Mouse (Mus musculus): Measurements from ENCODE around the gene Reep3. TPM values are rescaled to one million over a fixed set of nuclear protein-coding genes. Genes with fewer than 3 reads are reported as not detected.
A peak's percentile ranks its signal among the peaks of the same experiment; 100 is the strongest.

Gene Reep3
- polyA plus RNA-seq, 1 experiment = 13.2 TPM

- no peak for TF ChIP-seq POLR2A (IDR thresholded peaks at IDR 0.05; ENCODE audit: control insufficient read depth, extremely low read depth, insufficient read depth, low read length, poor library complexity)
- no peak for TF ChIP-seq CTCF (IDR thresholded peaks at IDR 0.05; ENCODE audit: borderline replicate concordance, control insufficient read depth, extremely low read depth, insufficient read depth, low read length, poor library complexity)
- no peaks in the 10 kb centered on the region for H3K27me3 ChIP-seq (ENCODE audit: control insufficient read depth, insufficient read depth, low read length)
- H3K27ac ChIP-seq (ENCODE audit: control insufficient read depth, insufficient read depth, low read length) = no peak overlapping the region
- 95% methylated on average over 2 of the region's 2 CpGs for WGBS
- H3K4me3 ChIP-seq (ENCODE audit: control insufficient read depth, insufficient read depth, low read length) = no peak overlapping the region
- H3K36me3 ChIP-seq (ENCODE audit: control insufficient read depth, insufficient read depth, low read length) = no peaks in the 10 kb centered on the region
- DNase-seq = no peak
- peaks cover 4% of the 10 kb centered on the region for H3K4me1 ChIP-seq (replicated peaks; ENCODE audit: control insufficient read depth, insufficient read depth, low read length)
These were observed 79.4 kb downstream of the Reep3 start for GRCm38 (mm10) chr10:67017315-67017714.

DNA sequence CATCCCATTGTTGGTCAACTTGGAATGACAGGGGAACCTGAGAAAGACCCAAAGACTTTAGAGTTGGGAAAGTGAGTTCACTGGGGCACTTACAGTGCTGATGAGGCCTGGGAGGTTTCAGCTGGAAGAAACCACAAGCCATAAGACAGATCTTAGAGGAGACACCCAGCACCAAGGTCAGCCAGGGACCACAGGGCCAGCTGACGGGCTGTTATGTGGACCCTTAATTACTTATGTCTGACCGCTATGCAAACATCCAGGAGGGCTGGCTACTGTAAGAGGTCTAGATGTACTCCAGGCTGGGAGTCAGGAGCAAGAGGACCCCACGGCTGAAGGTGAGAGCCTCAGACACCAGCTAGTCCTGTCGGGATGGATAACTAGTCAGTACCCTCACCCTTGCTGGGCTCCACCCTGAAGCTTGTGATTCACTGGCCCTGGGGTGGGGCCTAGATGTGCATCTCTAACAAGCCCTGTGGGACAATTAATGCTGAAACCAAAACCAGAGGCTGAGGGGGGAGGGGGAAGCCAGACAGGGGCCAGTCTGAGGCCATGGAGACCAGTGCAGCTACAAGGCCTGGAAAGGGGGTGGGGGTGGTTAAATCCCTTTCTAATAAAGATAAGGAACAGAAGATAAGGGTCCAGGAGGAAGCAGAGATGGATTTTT is 80.0 kb downstream of the Reep3 start:
- TF ChIP-seq POLR2A (IDR thresholded peaks at IDR 0.05; ENCODE audit: control insufficient read depth, extremely low read depth, insufficient read depth, low read length, poor library complexity) = no peak
- TF ChIP-seq CTCF (IDR thresholded peaks at IDR 0.05; ENCODE audit: borderline replicate concordance, control insufficient read depth, extremely low read depth, insufficient read depth, low read length, poor library complexity) = no peak
- Histone ChIP-seq H3K4me1 (replicated peaks; ENCODE audit: control insufficient read depth, insufficient read depth, low read length) (peaks cover 4% of the 10 kb centered on the region), H3K4me3 (ENCODE audit: control insufficient read depth, insufficient read depth, low read length) (no peak overlapping the region), H3K36me3 (ENCODE audit: control insufficient read depth, insufficient read depth, low read length) (no peaks in the 10 kb centered on the region), H3K27ac (ENCODE audit: control insufficient read depth, insufficient read depth, low read length) (no peak overlapping the region), H3K27me3 (ENCODE audit: control insufficient read depth, insufficient read depth, low read length) (no peaks in the 10 kb centered on the region)
- no peak for DNase-seq
- 95% methylated on average over 4 of the region's 4 CpGs for WGBS

DNA sequence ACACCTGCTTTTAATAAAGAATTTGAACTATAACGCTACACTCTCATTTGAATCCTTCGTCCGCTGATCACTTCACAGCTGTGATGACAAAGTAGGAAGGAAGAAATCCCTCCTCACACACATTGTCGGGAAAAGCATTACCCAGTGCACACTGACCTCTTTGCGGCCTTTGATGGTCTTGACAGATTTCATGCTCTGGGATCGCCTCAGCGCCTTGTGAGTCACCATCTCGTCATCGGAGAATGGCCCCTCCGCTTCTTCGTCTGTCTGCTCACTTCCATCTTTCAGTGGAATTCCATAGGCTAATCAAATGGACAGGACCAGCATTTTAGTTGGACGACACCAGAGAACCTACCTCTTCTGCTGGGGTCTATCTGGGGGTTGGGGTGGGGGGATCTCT is 82.0 kb downstream of the Reep3 start:
- peaks cover 4% of the 10 kb centered on the region for H3K4me1 ChIP-seq (replicated peaks; ENCODE audit: control insufficient read depth, insufficient read depth, low read length)
- 98% methylated on average over 12 of the region's 12 CpGs for WGBS
- no peaks in the 10 kb centered on the region for H3K36me3 ChIP-seq (ENCODE audit: control insufficient read depth, insufficient read depth, low read length)
- DNase-seq = no peak
- H3K27me3 ChIP-seq (ENCODE audit: control insufficient read depth, insufficient read depth, low read length) = no peaks in the 10 kb centered on the region
- TF ChIP-seq CTCF (IDR thresholded peaks at IDR 0.05; ENCODE audit: borderline replicate concordance, control insufficient read depth, extremely low read depth, insufficient read depth, low read length, poor library complexity) (no peak), POLR2A (IDR thresholded peaks at IDR 0.05; ENCODE audit: control insufficient read depth, extremely low read depth, insufficient read depth, low read length, poor library complexity) (no peak)
- H3K4me3 ChIP-seq (ENCODE audit: control insufficient read depth, insufficient read depth, low read length) = no peak overlapping the region
- no peak overlapping the region for H3K27ac ChIP-seq (ENCODE audit: control insufficient read depth, insufficient read depth, low read length)

- WGBS = 95% methylated on average over 12 of the region's 12 CpGs
- Histone ChIP-seq H3K36me3 (ENCODE audit: control insufficient read depth, insufficient read depth, low read length) (no peaks in the 10 kb centered on the region), H3K4me1 (replicated peaks; ENCODE audit: control insufficient read depth, insufficient read depth, low read length) (no peaks in the 10 kb centered on the region), H3K27me3 (ENCODE audit: control insufficient read depth, insufficient read depth, low read length) (no peaks in the 10 kb centered on the region), H3K27ac (ENCODE audit: control insufficient read depth, insufficient read depth, low read length) (no peak overlapping the region), H3K4me3 (ENCODE audit: control insufficient read depth, insufficient read depth, low read length) (no peak overlapping the region)
- TF ChIP-seq CTCF (IDR thresholded peaks at IDR 0.05; ENCODE audit: borderline replicate concordance, control insufficient read depth, extremely low read depth, insufficient read depth, low read length, poor library complexity) (no peak), POLR2A (IDR thresholded peaks at IDR 0.05; ENCODE audit: control insufficient read depth, extremely low read depth, insufficient read depth, low read length, poor library complexity) (no peak)
- DNase-seq = no peak
These were observed 86.2 kb downstream of the Reep3 start for GRCm38 (mm10) chr10:67010521-67010920.

GRCm38 (mm10) chr10:67004527-67005042 is 92.2 kb downstream of the Reep3 start:
- TF ChIP-seq POLR2A (IDR thresholded peaks at IDR 0.05; ENCODE audit: control insufficient read depth, extremely low read depth, insufficient read depth, low read length, poor library complexity) = no peak
- no peak for TF ChIP-seq CTCF (IDR thresholded peaks at IDR 0.05; ENCODE audit: borderline replicate concordance, control insufficient read depth, extremely low read depth, insufficient read depth, low read length, poor library complexity)
- 4% methylated on average over 12 of the region's 12 CpGs for WGBS
- peaks cover 5% of the 10 kb centered on the region for H3K4me1 ChIP-seq (replicated peaks; ENCODE audit: control insufficient read depth, insufficient read depth, low read length)

GRCm38 (mm10) chr10:67003743-67004526 is 92.8 kb downstream of the Reep3 start:
- peak; percentile 44 for DNase-seq
- H3K4me3 ChIP-seq (ENCODE audit: control insufficient read depth, insufficient read depth, low read length) = peak overlapping the region; percentile 32
- H3K27ac ChIP-seq (ENCODE audit: control insufficient read depth, insufficient read depth, low read length) = peak overlapping the region; percentile 9
- no peak for TF ChIP-seq POLR2A (IDR thresholded peaks at IDR 0.05; ENCODE audit: control insufficient read depth, extremely low read depth, insufficient read depth, low read length, poor library complexity)
- no peak for TF ChIP-seq CTCF (IDR thresholded peaks at IDR 0.05; ENCODE audit: borderline replicate concordance, control insufficient read depth, extremely low read depth, insufficient read depth, low read length, poor library complexity)
- no peaks in the 10 kb centered on the region; the same call in 1 of the 2 replicates for H3K27me3 ChIP-seq (ENCODE audit: control insufficient read depth, insufficient read depth, low read length)
- H3K4me1 ChIP-seq (replicated peaks; ENCODE audit: control insufficient read depth, insufficient read depth, low read length) = peaks cover 5% of the 10 kb centered on the region
- no peaks in the 10 kb centered on the region for H3K36me3 ChIP-seq (ENCODE audit: control insufficient read depth, insufficient read depth, low read length)
- 6% methylated on average over 22 of the region's 22 CpGs for WGBS

More at GRCm38 (mm10) chr10:67004527-67005042, 92.2 kb downstream of the Reep3 start:
- peak; percentile 40 for DNase-seq
- Histone ChIP-seq H3K27me3 (ENCODE audit: control insufficient read depth, insufficient read depth, low read length) (no peaks in the 10 kb centered on the region; the same call in 1 of the 2 replicates), H3K36me3 (ENCODE audit: control insufficient read depth, insufficient read depth, low read length) (no peaks in the 10 kb centered on the region), H3K4me3 (ENCODE audit: control insufficient read depth, insufficient read depth, low read length) (peak overlapping the region; percentile 27), H3K27ac (ENCODE audit: control insufficient read depth, insufficient read depth, low read length) (no peak overlapping the region; the same call in 1 of the 2 replicates)
